ENCODE assay signal across 15 mouse cellular contexts in genomic region chr8:77044849-77045248, GRCm38 (mm10).
DNase-seq lines count a peak whose midpoint lies in the region; ATAC-seq and TF ChIP-seq lines count a peak whose summit lies in the region.
"Had no signal": no experiment of that assay in that cellular context is flagged by ENCODE, and none has a peak within 500 bp of the region (broad histone marks: within the 10 kb centered on the region; RNA-seq: fewer than 3 reads in every experiment).

No protein-coding gene starts in this region.

- 88% methylated on average over 12 of the region's 12 CpGs for WGBS in kidney, embryonic 15.5 days
- WGBS in intestine, embryonic 16.5 days = 61% methylated on average over 12 of the region's 12 CpGs
- 32% methylated on average over 12 of the region's 12 CpGs for WGBS in small intestine, adult 2 months

- H3K27ac ChIP-seq in kidney, embryonic 15.5 days = no peak overlapping the region
- no peak overlapping the region for H3K27ac ChIP-seq in intestine, embryonic 16.5 days (ENCODE audit: low read length)
- peak overlapping the region; percentile 75; the same call in 1 of the 2 replicates for H3K27ac ChIP-seq in small intestine, adult 2 months (ENCODE audit: insufficient read depth, low read depth, low read length)
- H3K27ac ChIP-seq: embryonic facial prominence, embryonic 15.5 days; hindbrain, embryonic 15.5 days; limb, embryonic 12.5 days had no signal

- H3K4me1 ChIP-seq in kidney, embryonic 15.5 days = no peaks in the 10 kb centered on the region
- no peaks in the 10 kb centered on the region for H3K4me1 ChIP-seq in intestine, embryonic 16.5 days (ENCODE audit: control insufficient read depth, insufficient read depth, low read length)
- peaks cover 16% of the 10 kb centered on the region for H3K4me1 ChIP-seq in small intestine, adult 2 months (ENCODE audit: control insufficient read depth, insufficient read depth, insufficient read length, low read length)
- H3K4me1 ChIP-seq: embryonic facial prominence, embryonic 15.5 days; hindbrain, embryonic 15.5 days; limb, embryonic 12.5 days had no signal

- H3K36me3 ChIP-seq in kidney, embryonic 15.5 days = no peaks in the 10 kb centered on the region
- no peaks in the 10 kb centered on the region for H3K36me3 ChIP-seq in intestine, embryonic 16.5 days (ENCODE audit: control insufficient read depth, insufficient read depth, low read length)
- H3K36me3 ChIP-seq in small intestine, adult 2 months (ENCODE audit: control insufficient read depth, insufficient read depth, low read length) = no peaks in the 10 kb centered on the region; the same call in 1 of the 2 replicates
- H3K36me3 ChIP-seq: embryonic facial prominence, embryonic 15.5 days; hindbrain, embryonic 15.5 days; limb, embryonic 12.5 days had no signal

- H3K9me3 ChIP-seq in kidney, embryonic 15.5 days (replicated peaks) = no peaks in the 10 kb centered on the region
- no peaks in the 10 kb centered on the region for H3K9me3 ChIP-seq in intestine, embryonic 16.5 days (ENCODE audit: control insufficient read depth, low read length)
- H3K9me3 ChIP-seq: embryonic facial prominence, embryonic 15.5 days; hindbrain, embryonic 15.5 days; limb, embryonic 12.5 days had no signal

- TF ChIP-seq POLR2A in small intestine, adult 2 months (IDR thresholded peaks at IDR 0.05; ENCODE audit: low read depth, low read length) = no peak

- peak; percentile 43; the same call in 1 of the 2 replicates for ATAC-seq in kidney, embryonic 15.5 days (replicated peaks; ENCODE audit: low FRiP score)
- peak; percentile 94 for ATAC-seq in intestine, embryonic 16.5 days

- no peak overlapping the region for H3K4me2 ChIP-seq in kidney, embryonic 15.5 days
- H3K4me2 ChIP-seq in intestine, embryonic 16.5 days (ENCODE audit: low read depth, low read length) = no peak overlapping the region
- H3K4me2 ChIP-seq: embryonic facial prominence, embryonic 15.5 days; hindbrain, embryonic 15.5 days; limb, embryonic 12.5 days had no signal

- DNase-seq in kidney, postnatal 4 days = no peak
- DNase-seq in heart, adult 8-10 months (ENCODE audit: low spot score) = peak; percentile 49
- DNase-seq in MN1 (ENCODE audit: low spot score) = no peak
- DNase-seq in B cell, adult 2 months = no peak
- DNase-seq in testis, postnatal 10 days (ENCODE audit: low spot score) = no peak
- DNase-seq: cerebellum, postnatal 10 days; kidney, postnatal 25 days; right cerebral cortex, postnatal 25 days; thymus, postnatal 25 days had no signal

- no peak for TF ChIP-seq CTCF in small intestine, adult 2 months (IDR thresholded peaks at IDR 0.05; ENCODE audit: extremely low read depth, insufficient read length, insufficient replicate concordance, low read depth, low read length)

- no peak overlapping the region for H3K9ac ChIP-seq in kidney, embryonic 15.5 days
- no peak overlapping the region for H3K9ac ChIP-seq in intestine, embryonic 16.5 days (ENCODE audit: low read depth, low read length)
- H3K9ac ChIP-seq: embryonic facial prominence, embryonic 15.5 days; hindbrain, embryonic 15.5 days; limb, embryonic 12.5 days had no signal

- no peaks in the 10 kb centered on the region for H3K27me3 ChIP-seq in kidney, embryonic 15.5 days
- H3K27me3 ChIP-seq in intestine, embryonic 16.5 days (replicated peaks; ENCODE audit: control insufficient read depth, insufficient read depth, low read length) = no peaks in the 10 kb centered on the region
- no peaks in the 10 kb centered on the region for H3K27me3 ChIP-seq in small intestine, adult 2 months (ENCODE audit: control insufficient read depth, insufficient read depth, low read length)
- H3K27me3 ChIP-seq: embryonic facial prominence, embryonic 15.5 days; hindbrain, embryonic 15.5 days; limb, embryonic 12.5 days had no signal

- H3K4me3 ChIP-seq in kidney, embryonic 15.5 days (replicated peaks) = no peak overlapping the region
- no peak overlapping the region for H3K4me3 ChIP-seq in intestine, embryonic 16.5 days (ENCODE audit: low read length)
- no peak overlapping the region for H3K4me3 ChIP-seq in small intestine, adult 2 months (ENCODE audit: low read depth, low read length)
- H3K4me3 ChIP-seq: embryonic facial prominence, embryonic 15.5 days; hindbrain, embryonic 15.5 days; limb, embryonic 12.5 days had no signal
